In genomic region chr13:21781639-21782038, GRCm38 (mm10) we compare ENCODE assay signal across 12 mouse cellular contexts. TPM values are rescaled to one million over a fixed set of nuclear protein-coding genes. Genes with fewer than 3 reads are reported as not detected.
DNase-seq lines count a peak whose midpoint lies in the region; ATAC-seq and TF ChIP-seq lines count a peak whose summit lies in the region.
"Had no signal": no experiment of that assay in that cellular context is flagged by ENCODE, and none has a peak within 500 bp of the region (broad histone marks: within the 10 kb centered on the region; RNA-seq: fewer than 3 reads in every experiment).

No protein-coding gene starts in this region.

- H3K36me3 ChIP-seq in intestine, embryonic 14.5 days (ENCODE audit: control insufficient read depth, insufficient read depth, low read length), result no peaks in the 10 kb centered on the region
- H3K36me3 ChIP-seq in intestine, embryonic 15.5 days, result no peaks in the 10 kb centered on the region
- H3K36me3 ChIP-seq in stomach, embryonic 14.5 days (ENCODE audit: control insufficient read depth, insufficient read depth, low read length), result no peaks in the 10 kb centered on the region
- H3K36me3 ChIP-seq in stomach, postnatal 0 days (ENCODE audit: control insufficient read depth, insufficient read depth, low read length), result no peaks in the 10 kb centered on the region

- no peak overlapping the region for H3K4me3 ChIP-seq in intestine, embryonic 14.5 days (ENCODE audit: low read depth, low read length)
- no peak overlapping the region for H3K4me3 ChIP-seq in intestine, embryonic 15.5 days (replicated peaks)
- H3K4me3 ChIP-seq in stomach, embryonic 14.5 days (ENCODE audit: low read depth, low read length), result no peak overlapping the region
- H3K4me3 ChIP-seq in stomach, postnatal 0 days (ENCODE audit: low read depth, low read length), result no peak overlapping the region

- H3K9me3 ChIP-seq in intestine, embryonic 14.5 days (ENCODE audit: control insufficient read depth, low read length), result no peaks in the 10 kb centered on the region
- H3K9me3 ChIP-seq in intestine, embryonic 15.5 days, result no peaks in the 10 kb centered on the region
- H3K9me3 ChIP-seq in stomach, embryonic 14.5 days (ENCODE audit: control insufficient read depth, low read depth, low read length), result no peaks in the 10 kb centered on the region
- no peaks in the 10 kb centered on the region for H3K9me3 ChIP-seq in stomach, postnatal 0 days (ENCODE audit: control insufficient read depth, low read length)

- ATAC-seq in intestine, embryonic 14.5 days (replicated peaks; ENCODE audit: low FRiP score, low TSS enrichment, low read depth), result no peak
- no peak for ATAC-seq in intestine, embryonic 15.5 days
- ATAC-seq in stomach, embryonic 14.5 days (ENCODE audit: insufficient number of reproducible peaks, insufficient read depth, low FRiP score, low read depth), result no peak
- ATAC-seq in stomach, postnatal 0 days (ENCODE audit: low FRiP score, low TSS enrichment), result no peak
- ATAC-seq: intestine, postnatal 0 days had no signal

- WGBS in intestine, embryonic 14.5 days, result 91% methylated on average over 1 of the region's 1 CpGs
- WGBS in intestine, embryonic 15.5 days, result 90% methylated on average over 1 of the region's 1 CpGs
- WGBS in stomach, embryonic 14.5 days, result 89% methylated on average over 1 of the region's 1 CpGs
- 87% methylated on average over 1 of the region's 1 CpGs for WGBS in stomach, postnatal 0 days

- TF ChIP-seq CTCF in stomach, postnatal 0 days (IDR thresholded peaks at IDR 0.05; ENCODE audit: low read depth), result no peak

- TF ChIP-seq EP300 in stomach, postnatal 0 days (optimal IDR thresholded peaks at IDR 0.05), result no peak

- no peak overlapping the region for H3K4me2 ChIP-seq in intestine, embryonic 14.5 days (ENCODE audit: low read length)
- H3K4me2 ChIP-seq in intestine, embryonic 15.5 days (replicated peaks), result no peak overlapping the region
- no peak overlapping the region for H3K4me2 ChIP-seq in stomach, embryonic 14.5 days (replicated peaks; ENCODE audit: low read depth, low read length)
- H3K4me2 ChIP-seq in stomach, postnatal 0 days (replicated peaks; ENCODE audit: low read depth), result no peak overlapping the region

- H3K27me3 ChIP-seq in intestine, embryonic 14.5 days (replicated peaks; ENCODE audit: control insufficient read depth, insufficient read depth, low read length), result no peaks in the 10 kb centered on the region
- H3K27me3 ChIP-seq in intestine, embryonic 15.5 days (replicated peaks), result no peaks in the 10 kb centered on the region
- no peaks in the 10 kb centered on the region for H3K27me3 ChIP-seq in stomach, embryonic 14.5 days (ENCODE audit: control insufficient read depth, insufficient read depth, low read length)
- H3K27me3 ChIP-seq in stomach, postnatal 0 days (ENCODE audit: control insufficient read depth, insufficient read depth, low read length), result no peaks in the 10 kb centered on the region

- H3K27ac ChIP-seq in intestine, embryonic 14.5 days (ENCODE audit: low read depth), result 0 out of 2 replicates have a peak overlapping the region, but pooled peaks have one; percentile 43
- H3K27ac ChIP-seq in intestine, embryonic 15.5 days, result no peak overlapping the region
- peak overlapping the region; percentile 59; the same call in 1 of the 2 replicates for H3K27ac ChIP-seq in stomach, embryonic 14.5 days (ENCODE audit: low read length)
- H3K27ac ChIP-seq in stomach, postnatal 0 days (replicated peaks), result no peak overlapping the region

- no peak overlapping the region for H3K9ac ChIP-seq in intestine, embryonic 14.5 days (ENCODE audit: low read length)
- no peak overlapping the region for H3K9ac ChIP-seq in intestine, embryonic 15.5 days
- no peak overlapping the region for H3K9ac ChIP-seq in stomach, embryonic 14.5 days (replicated peaks; ENCODE audit: low read depth, low read length)
- no peak overlapping the region for H3K9ac ChIP-seq in stomach, postnatal 0 days (ENCODE audit: low read length)

- H3K4me1 ChIP-seq in intestine, embryonic 14.5 days (replicated peaks; ENCODE audit: control insufficient read depth, insufficient read depth, low read length), result peaks cover 22% of the 10 kb centered on the region
- peaks cover 19% of the 10 kb centered on the region for H3K4me1 ChIP-seq in intestine, embryonic 15.5 days (replicated peaks)
- peaks cover 15% of the 10 kb centered on the region; the same call in 1 of the 2 replicates for H3K4me1 ChIP-seq in stomach, embryonic 14.5 days (ENCODE audit: control insufficient read depth, insufficient read depth, low read length)
- H3K4me1 ChIP-seq in stomach, postnatal 0 days (replicated peaks; ENCODE audit: control insufficient read depth, insufficient read depth), result no peaks in the 10 kb centered on the region

- peak; percentile 41 for DNase-seq in intestine, embryonic 14.5 days (ENCODE audit: low spot score)
- DNase-seq in stomach, postnatal 0 days (ENCODE audit: low spot score), result no peak
- DNase-seq in induced T-regulatory cell, adult 2 months (ENCODE audit: low read depth), result peak; percentile 30
- no peak for DNase-seq in urinary bladder, postnatal 4 days (ENCODE audit: low spot score in 2 of 2)
- no peak for DNase-seq in adrenal gland, postnatal 25 days
- DNase-seq: cerebellum, adult 8-10 months; heart, postnatal 14 days; layer of hippocampus, adult 9-11 months had no signal

RNA-seq across cellular contexts. Expression of gene Hist1h1b, which starts 1.2 kb away (rescaled TPM):
- 16.0 and 16.8 TPM in 2 replicates for polyA plus RNA-seq in intestine, embryonic 14.5 days (2014; fragmentation: Nextera tagmentation; extraction: Ambion mirVana)
- 19.8 and 25.0 TPM in 2 replicates for polyA plus RNA-seq in intestine, embryonic 15.5 days (2015; fragmentation: Nextera tagmentation; extraction: Ambion mirVana)
- polyA plus RNA-seq in stomach, embryonic 14.5 days (2014; fragmentation: Nextera tagmentation; extraction: Ambion mirVana), result 14.8 and 20.1 TPM in 2 replicates
- polyA plus RNA-seq in stomach, postnatal 0 days (2015; fragmentation: Nextera tagmentation; extraction: Ambion mirVana), result 4.3 and 10.5 TPM in 2 replicates
- total RNA-seq in adrenal gland, postnatal 25 days (2021), result 48.9 and 60.4 TPM in 2 replicates

RNA-seq across cellular contexts. Expression of gene Hist1h3i, which starts 1.5 kb away (rescaled TPM):
- polyA plus RNA-seq in intestine, embryonic 14.5 days (2014; fragmentation: Nextera tagmentation; extraction: Ambion mirVana), result 188 and 230 TPM in 2 replicates
- 89.5 and 101 TPM in 2 replicates for polyA plus RNA-seq in intestine, embryonic 15.5 days (2015; fragmentation: Nextera tagmentation; extraction: Ambion mirVana)
- 166 and 187 TPM in 2 replicates for polyA plus RNA-seq in stomach, embryonic 14.5 days (2014; fragmentation: Nextera tagmentation; extraction: Ambion mirVana)
- polyA plus RNA-seq in stomach, postnatal 0 days (2015; fragmentation: Nextera tagmentation; extraction: Ambion mirVana), result 31.2 and 44.3 TPM in 2 replicates
- total RNA-seq in adrenal gland, postnatal 25 days (2021), result 122 and 132 TPM in 2 replicates

RNA-seq across cellular contexts. Expression of gene Hist1h2an, which starts 5.4 kb away (rescaled TPM):
- polyA plus RNA-seq in intestine, embryonic 14.5 days (2014; fragmentation: Nextera tagmentation; extraction: Ambion mirVana), result 10.1 TPM in 1 of 2 replicates, not detected in the other
- 2.4 and 4.7 TPM in 2 replicates for polyA plus RNA-seq in intestine, embryonic 15.5 days (2015; fragmentation: Nextera tagmentation; extraction: Ambion mirVana)
- polyA plus RNA-seq in stomach, embryonic 14.5 days (2014; fragmentation: Nextera tagmentation; extraction: Ambion mirVana), result 11.4 TPM in 1 of 2 replicates, not detected in the other
- 1.4 and 1.6 TPM in 2 replicates for polyA plus RNA-seq in stomach, postnatal 0 days (2015; fragmentation: Nextera tagmentation; extraction: Ambion mirVana)
- 17.4 and 21.1 TPM in 2 replicates for total RNA-seq in adrenal gland, postnatal 25 days (2021)
- total RNA-seq: gastrocnemius, adult 8-10 months had no signal

RNA-seq across cellular contexts. Expression of gene Hist1h2bp, which starts 5.6 kb away (rescaled TPM):
- polyA plus RNA-seq in intestine, embryonic 14.5 days (2014; fragmentation: Nextera tagmentation; extraction: Ambion mirVana), result 0.74 and 1.8 TPM in 2 replicates
- polyA plus RNA-seq in intestine, embryonic 15.5 days (2015; fragmentation: Nextera tagmentation; extraction: Ambion mirVana), result 2.0 TPM in 2 replicates
- 1.4 and 1.8 TPM in 2 replicates for polyA plus RNA-seq in stomach, embryonic 14.5 days (2014; fragmentation: Nextera tagmentation; extraction: Ambion mirVana)
- 0.54 and 2.0 TPM in 2 replicates for polyA plus RNA-seq in stomach, postnatal 0 days (2015; fragmentation: Nextera tagmentation; extraction: Ambion mirVana)
- 37.8 and 38.3 TPM in 2 replicates for total RNA-seq in adrenal gland, postnatal 25 days (2021)

RNA-seq across cellular contexts. Expression of gene Hist1h2bn, which starts 27.7 kb away (rescaled TPM):
- 3.2 and 3.7 TPM in 2 replicates for polyA plus RNA-seq in intestine, embryonic 14.5 days (2014; fragmentation: Nextera tagmentation; extraction: Ambion mirVana)
- polyA plus RNA-seq in intestine, embryonic 15.5 days (2015; fragmentation: Nextera tagmentation; extraction: Ambion mirVana), result 3.0 and 5.9 TPM in 2 replicates
- polyA plus RNA-seq in stomach, embryonic 14.5 days (2014; fragmentation: Nextera tagmentation; extraction: Ambion mirVana), result 3.1 and 5.0 TPM in 2 replicates
- polyA plus RNA-seq in stomach, postnatal 0 days (2015; fragmentation: Nextera tagmentation; extraction: Ambion mirVana), result 0.73 and 2.2 TPM in 2 replicates
- 52.6 and 54.5 TPM in 2 replicates for total RNA-seq in adrenal gland, postnatal 25 days (2021)

Comparison
In these comparisons a context has a peak if more than half of its experiments do, and no peak if none do; other contexts are left out.
1. H3K27ac ChIP-seq: peak in intestine, embryonic 14.5 days (single experiment) and stomach, embryonic 14.5 days (single experiment); none in intestine, embryonic 15.5 days (single experiment) and stomach, postnatal 0 days (single experiment).
2. DNase-seq: peak in intestine, embryonic 14.5 days (single experiment) and induced T-regulatory cell, adult 2 months (single experiment); none in stomach, postnatal 0 days (single experiment), urinary bladder, postnatal 4 days (0 of 2) and adrenal gland, postnatal 25 days (single experiment).